Mouse (Mus musculus): ENCODE measurements at regions not wholly inside any gene's neighbourhood (a gene's known extent, or its start where the extent isn't known, plus 50 kb on each side); places are given as distances from the start of the nearest gene placed in this dataset.

GRCm38 (mm10) chr9:61239328-61239727 is 132.8 kb upstream of the Tle3 start:
- no peaks in the 10 kb centered on the region for H3K9me3 ChIP-seq
- peaks cover 55% of the 10 kb centered on the region for H3K27me3 ChIP-seq (replicated peaks; ENCODE audit: low read depth, poor library complexity, severe bottlenecking)
- no peak overlapping the region for H3K4me3 ChIP-seq
- H3K27ac ChIP-seq (replicated peaks): no peak overlapping the region
- peaks cover 55% of the 10 kb centered on the region for H3K4me1 ChIP-seq
- DNase-seq (ENCODE audit: low spot score): no peak
- H3K36me3 ChIP-seq (replicated peaks): no peaks in the 10 kb centered on the region
- WGBS: 74% methylated on average over 4 of the region's 4 CpGs

GRCm38 (mm10) chr9:61241442-61241841 is 130.7 kb upstream of the Tle3 start:
- whole genome bisulfite sequencing: 63% methylated on average over 8 of the region's 8 CpGs
- H3K9me3 ChIP-seq: peaks cover 6% of the 10 kb centered on the region; the same call in 1 of the 2 replicates
- H3K27ac ChIP-seq (replicated peaks): no peak overlapping the region
- H3K4me1 ChIP-seq: peaks cover 45% of the 10 kb centered on the region
- no peaks in the 10 kb centered on the region for H3K36me3 ChIP-seq (replicated peaks)
- peaks cover 46% of the 10 kb centered on the region for H3K27me3 ChIP-seq (replicated peaks; ENCODE audit: low read depth, poor library complexity, severe bottlenecking)
- no peak for DNase-seq (ENCODE audit: low spot score)
- no peak overlapping the region for H3K4me3 ChIP-seq

- Histone ChIP-seq H3K27ac (replicated peaks) (no peak overlapping the region), H3K4me3 (no peak overlapping the region), H3K36me3 (replicated peaks) (no peaks in the 10 kb centered on the region), H3K4me1 (peaks cover 36% of the 10 kb centered on the region), H3K27me3 (replicated peaks; ENCODE audit: low read depth, poor library complexity, severe bottlenecking) (peaks cover 38% of the 10 kb centered on the region), H3K9me3 (peaks cover 6% of the 10 kb centered on the region; the same call in 1 of the 2 replicates)
- no peak for DNase-seq (ENCODE audit: low spot score)
- WGBS: 81% methylated on average over 9 of the region's 9 CpGs
Observed at GRCm38 (mm10) chr9:61242167-61242860, 129.9 kb upstream of the Tle3 start.

- no peak overlapping the region for H3K4me3 ChIP-seq
- peaks cover 28% of the 10 kb centered on the region for H3K27me3 ChIP-seq (replicated peaks; ENCODE audit: low read depth, poor library complexity, severe bottlenecking)
- WGBS: 72% methylated on average over 6 of the region's 6 CpGs
- no peak for DNase-seq (ENCODE audit: low spot score)
- H3K36me3 ChIP-seq (replicated peaks): no peaks in the 10 kb centered on the region
- H3K27ac ChIP-seq (replicated peaks): no peak overlapping the region
- peaks cover 31% of the 10 kb centered on the region for H3K4me1 ChIP-seq
- peaks cover 6% of the 10 kb centered on the region; the same call in 1 of the 2 replicates for H3K9me3 ChIP-seq
Observed at GRCm38 (mm10) chr9:61243289-61243688, 128.9 kb upstream of the Tle3 start.

- Histone ChIP-seq H3K27me3 (replicated peaks; ENCODE audit: low read depth, poor library complexity, severe bottlenecking) (peaks cover 12% of the 10 kb centered on the region), H3K36me3 (replicated peaks) (no peaks in the 10 kb centered on the region), H3K9me3 (peaks cover 6% of the 10 kb centered on the region; the same call in 1 of the 2 replicates), H3K4me1 (peaks cover 25% of the 10 kb centered on the region), H3K4me3 (no peak overlapping the region), H3K27ac (replicated peaks) (peak overlapping the region; percentile 37)
- DNase-seq (ENCODE audit: low spot score): peak; percentile 42
- WGBS: 30% methylated on average over 5 of the region's 5 CpGs
Observed at GRCm38 (mm10) chr9:61249691-61250425, 122.3 kb upstream of the Tle3 start.

GRCm38 (mm10) chr9:61251606-61252005 is 120.6 kb upstream of the Tle3 start:
- H3K4me3 ChIP-seq: no peak overlapping the region
- 0 out of 2 replicates have a peak overlapping the region, but pooled peaks have one; percentile 19 for H3K27ac ChIP-seq (replicated peaks)
- no peaks in the 10 kb centered on the region for H3K9me3 ChIP-seq
- peaks cover 22% of the 10 kb centered on the region for H3K27me3 ChIP-seq (replicated peaks; ENCODE audit: low read depth, poor library complexity, severe bottlenecking)
- peak; percentile 35 for DNase-seq (ENCODE audit: low spot score)
- H3K36me3 ChIP-seq (replicated peaks): no peaks in the 10 kb centered on the region
- H3K4me1 ChIP-seq: peaks cover 25% of the 10 kb centered on the region
- WGBS: 53% methylated on average over 6 of the region's 6 CpGs

GRCm38 (mm10) chr9:61253761-61254160 is 118.4 kb upstream of the Tle3 start:
- DNase-seq (ENCODE audit: low spot score): no peak
- H3K36me3 ChIP-seq (replicated peaks): no peaks in the 10 kb centered on the region
- 81% methylated on average over 3 of the region's 3 CpGs for WGBS
- H3K27ac ChIP-seq (replicated peaks): no peak overlapping the region
- H3K9me3 ChIP-seq: no peaks in the 10 kb centered on the region
- peaks cover 34% of the 10 kb centered on the region for H3K27me3 ChIP-seq (replicated peaks; ENCODE audit: low read depth, poor library complexity, severe bottlenecking)
- no peak overlapping the region for H3K4me3 ChIP-seq
- H3K4me1 ChIP-seq: peaks cover 43% of the 10 kb centered on the region

GRCm38 (mm10) chr9:61257488-61257887 is 114.7 kb upstream of the Tle3 start:
- Histone ChIP-seq H3K4me1 (peaks cover 55% of the 10 kb centered on the region), H3K4me3 (no peak overlapping the region), H3K36me3 (replicated peaks) (no peaks in the 10 kb centered on the region), H3K27ac (replicated peaks) (no peak overlapping the region), H3K27me3 (replicated peaks; ENCODE audit: low read depth, poor library complexity, severe bottlenecking) (peaks cover 46% of the 10 kb centered on the region), H3K9me3 (no peaks in the 10 kb centered on the region)
- 69% methylated on average over 4 of the region's 4 CpGs for WGBS
- no peak for DNase-seq (ENCODE audit: low spot score)

GRCm38 (mm10) chr9:61258100-61258499 is 114.1 kb upstream of the Tle3 start:
- peaks cover 56% of the 10 kb centered on the region for H3K4me1 ChIP-seq
- peaks cover 44% of the 10 kb centered on the region for H3K27me3 ChIP-seq (replicated peaks; ENCODE audit: low read depth, poor library complexity, severe bottlenecking)
- no peaks in the 10 kb centered on the region for H3K36me3 ChIP-seq (replicated peaks)
- DNase-seq (ENCODE audit: low spot score): no peak
- 75% methylated on average over 5 of the region's 5 CpGs for WGBS
- H3K4me3 ChIP-seq: no peak overlapping the region
- no peak overlapping the region for H3K27ac ChIP-seq (replicated peaks)
- no peaks in the 10 kb centered on the region for H3K9me3 ChIP-seq

- H3K4me3 ChIP-seq: no peak overlapping the region
- 6% methylated on average over 7 of the region's 7 CpGs for WGBS
- H3K4me1 ChIP-seq: peaks cover 56% of the 10 kb centered on the region
- 0 out of 2 replicates have a peak, but pooled peaks cover under 1% of the 10 kb centered on the region for H3K9me3 ChIP-seq
- peak; percentile 48 for DNase-seq (ENCODE audit: low spot score)
- H3K27me3 ChIP-seq (replicated peaks; ENCODE audit: low read depth, poor library complexity, severe bottlenecking): peaks cover 47% of the 10 kb centered on the region
- no peaks in the 10 kb centered on the region for H3K36me3 ChIP-seq (replicated peaks)
- peak overlapping the region; percentile 69 for H3K27ac ChIP-seq (replicated peaks)
Observed at GRCm38 (mm10) chr9:61259421-61260174, 112.6 kb upstream of the Tle3 start.

- Histone ChIP-seq H3K27ac (replicated peaks) (no peak overlapping the region), H3K4me1 (peaks cover 56% of the 10 kb centered on the region), H3K36me3 (replicated peaks) (0 out of 2 replicates have a peak, but pooled peaks cover 3% of the 10 kb centered on the region), H3K9me3 (peaks cover 13% of the 10 kb centered on the region; the same call in 1 of the 2 replicates), H3K27me3 (replicated peaks; ENCODE audit: low read depth, poor library complexity, severe bottlenecking) (peaks cover 54% of the 10 kb centered on the region), H3K4me3 (no peak overlapping the region)
- 62% methylated on average over 6 of the region's 6 CpGs for WGBS
- DNase-seq (ENCODE audit: low spot score): peak; percentile 33
Observed at GRCm38 (mm10) chr9:61261263-61261662, 110.9 kb upstream of the Tle3 start.

GRCm38 (mm10) chr9:61261739-61262333 is 110.3 kb upstream of the Tle3 start:
- peak; percentile 28 for DNase-seq (ENCODE audit: low spot score)
- Histone ChIP-seq H3K9me3 (peaks cover 13% of the 10 kb centered on the region; the same call in 1 of the 2 replicates), H3K27me3 (replicated peaks; ENCODE audit: low read depth, poor library complexity, severe bottlenecking) (peaks cover 49% of the 10 kb centered on the region), H3K4me1 (peaks cover 56% of the 10 kb centered on the region), H3K36me3 (replicated peaks) (0 out of 2 replicates have a peak, but pooled peaks cover 3% of the 10 kb centered on the region), H3K27ac (replicated peaks) (no peak overlapping the region), H3K4me3 (no peak overlapping the region)
- 49% methylated on average over 12 of the region's 12 CpGs for WGBS
